Mouse (Mus musculus) heart, embryonic 11.5 days (tissue): ENCODE results near the gene Prima1. TPM values are rescaled to one million over a fixed set of nuclear protein-coding genes. Genes with fewer than 3 reads are reported as not detected.

Experiments
- ATAC-seq: fragments of 200-750 bp; cut with Nextera tagmentation; replicated peaks from 2 replicates; pipeline ENCODE4 v1.8.0; 2017; ENCODE audit warnings: moderate library complexity; ENCODE audit not compliant: insufficient number of reproducible peaks, low FRiP score, low TSS enrichment
- H3K27ac ChIP-seq: fragments of 300-500 bp; sonication (generic); 2 replicates; pipeline ENCODE4 v1.5.1; 2014; ENCODE audit warnings: mild to moderate bottlenecking, low read depth, low read length
- H3K27me3 ChIP-seq: fragments of 300-500 bp; sonication (generic); 2 replicates; pipeline ENCODE4 v1.6.1; 2014; ENCODE audit warnings: mild to moderate bottlenecking, low read length, mixed read lengths; ENCODE audit not compliant: control insufficient read depth, insufficient read depth
- H3K36me3 ChIP-seq: fragments of 300-500 bp; sonication (generic); 2 replicates; pipeline ENCODE4 v1.6.1; 2014; ENCODE audit warnings: mild to moderate bottlenecking, low read length, moderate library complexity, mixed read lengths; ENCODE audit not compliant: control insufficient read depth, insufficient read depth
- H3K4me1 ChIP-seq: fragments of 300-500 bp; sonication (generic); 2 replicates; pipeline ENCODE4 v1.6.1; 2014; ENCODE audit warnings: low read length; ENCODE audit not compliant: control insufficient read depth, insufficient read depth
- H3K4me2 ChIP-seq: fragments of 300-500 bp; sonication (generic); 2 replicates; pipeline ENCODE4 v1.6.1; 2014; ENCODE audit warnings: mild to moderate bottlenecking, moderate library complexity
- H3K4me3 ChIP-seq: fragments of 300-500 bp; sonication (generic); 2 replicates; pipeline ENCODE4 v1.5.1; 2014; ENCODE audit warnings: low read depth, low read length
- H3K9ac ChIP-seq: fragments of 300-500 bp; sonication (generic); 2 replicates; pipeline ENCODE4 v1.6.1; 2014; ENCODE audit warnings: mild to moderate bottlenecking, low read depth, low read length, moderate library complexity
- H3K9me3 ChIP-seq: fragments of 300-500 bp; sonication (generic); replicated peaks from 2 replicates; pipeline ENCODE4 v1.6.1; 2016; ENCODE audit warnings: low read length; ENCODE audit not compliant: control insufficient read depth
- WGBS: fragments of 180-500 bp; shearing (Covaris S2); extraction: QIAGEN DNeasy Blood & Tissue Kit; methylation state at CpG from one replicate; pipeline ENCODE4 v1.1.7; 2014; ENCODE audit not compliant: insufficient replicate concordance; 5-methylcytosine and 5-hydroxymethylcytosine counted together
- polyA plus RNA-seq: library from polyadenylated mRNA; unstranded; fragments of >200 nt; fragmentation: Nextera tagmentation; extraction: Ambion mirVana; gene quantifications from 2 replicates; pipeline ENCODE4 v1.2.1, GENCODE M21; 2014

Prima1 gene
- polyA plus RNA-seq, 1 experiment from 2014 or later: 0.19 TPM

GRCm38 (mm10) chr12:103241311-103242082, 453 bp downstream of the Prima1 start:
- WGBS: 7% methylated on average over 36 of the region's 36 CpGs
- Histone ChIP-seq H3K4me2 (peak overlapping the region; percentile 86), H3K9me3 (no peaks in the 10 kb centered on the region), H3K4me3 (peak overlapping the region; percentile 69), H3K9ac (peak overlapping the region; percentile 78), H3K4me1 (peaks cover 6% of the 10 kb centered on the region; the same call in 1 of the 2 replicates), H3K27me3 (peaks cover 51% of the 10 kb centered on the region), H3K36me3 (no peaks in the 10 kb centered on the region), H3K27ac (no peak overlapping the region)
- ATAC-seq: peak; percentile 18; the same call in 1 of the 2 replicates

- WGBS: 30% methylated on average over 7 of the region's 7 CpGs
- no peak overlapping the region for H3K4me3 ChIP-seq
- H3K36me3 ChIP-seq: no peaks in the 10 kb centered on the region
- H3K9ac ChIP-seq: no peak overlapping the region
- H3K27ac ChIP-seq: no peak overlapping the region
- peaks cover 38% of the 10 kb centered on the region for H3K27me3 ChIP-seq
- no peak overlapping the region for H3K4me2 ChIP-seq
- ATAC-seq: no peak
- H3K4me1 ChIP-seq: peaks cover 6% of the 10 kb centered on the region; the same call in 1 of the 2 replicates
- no peaks in the 10 kb centered on the region for H3K9me3 ChIP-seq
These were observed 3.0 kb downstream of the Prima1 start for GRCm38 (mm10) chr12:103238924-103239460.

DNA sequence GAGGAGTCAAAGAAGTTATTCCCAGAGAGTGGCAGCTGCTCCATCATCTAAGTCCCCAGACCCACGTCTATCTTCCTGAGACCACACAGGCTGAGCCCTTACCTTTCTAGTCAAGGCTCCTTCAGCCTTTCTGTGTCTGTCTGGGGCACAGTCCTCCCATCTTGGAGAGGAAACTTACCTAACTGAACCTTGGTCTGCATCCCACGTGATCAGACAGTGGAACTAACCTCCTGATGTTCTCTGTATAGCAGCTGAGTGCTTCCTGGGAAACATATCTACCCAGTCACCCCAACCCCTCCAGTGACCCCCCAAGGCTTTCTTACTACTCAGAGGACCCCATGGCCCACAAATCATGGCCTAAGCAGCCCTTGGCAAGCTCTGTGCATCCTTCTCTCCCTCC, 6.1 kb downstream of the Prima1 start:
- no peak overlapping the region for H3K27ac ChIP-seq
- no peak overlapping the region for H3K4me3 ChIP-seq
- H3K4me1 ChIP-seq: no peaks in the 10 kb centered on the region
- peaks cover 21% of the 10 kb centered on the region for H3K27me3 ChIP-seq
- ATAC-seq: no peak
- 67% methylated on average over 2 of the region's 2 CpGs for WGBS
- no peaks in the 10 kb centered on the region for H3K36me3 ChIP-seq
- H3K4me2 ChIP-seq: no peak overlapping the region
- H3K9ac ChIP-seq: no peak overlapping the region
- H3K9me3 ChIP-seq: no peaks in the 10 kb centered on the region

DNA sequence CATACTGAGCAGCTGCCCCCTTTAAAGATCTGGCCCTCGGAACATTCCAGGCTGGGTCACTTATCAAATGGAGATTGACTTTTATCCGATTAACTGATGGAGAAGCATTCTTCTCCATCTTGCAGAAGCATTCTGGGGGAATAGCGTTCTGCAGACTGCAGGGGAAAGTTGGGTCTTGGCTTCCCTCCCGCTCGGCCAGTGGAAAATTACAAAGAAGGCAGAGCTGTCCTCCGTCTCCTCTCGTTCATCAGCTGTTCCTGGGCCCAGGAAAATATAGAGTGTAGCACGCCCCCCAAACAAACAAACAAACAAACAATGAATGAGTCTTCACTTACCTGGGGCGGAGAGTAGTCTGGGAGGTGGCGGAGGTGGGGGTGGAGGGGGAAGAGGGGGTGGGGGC, 6.7 kb downstream of the Prima1 start:
- Histone ChIP-seq H3K4me1 (no peaks in the 10 kb centered on the region), H3K27ac (no peak overlapping the region), H3K36me3 (no peaks in the 10 kb centered on the region), H3K4me2 (no peak overlapping the region), H3K27me3 (peaks cover 15% of the 10 kb centered on the region), H3K9ac (no peak overlapping the region), H3K9me3 (no peaks in the 10 kb centered on the region), H3K4me3 (no peak overlapping the region)
- WGBS: 65% methylated on average over 10 of the region's 10 CpGs
- no peak for ATAC-seq

GRCm38 (mm10) chr12:103229058-103229457, 12.9 kb downstream of the Prima1 start:
- no peak for ATAC-seq
- H3K36me3 ChIP-seq: no peaks in the 10 kb centered on the region
- 52% methylated on average over 4 of the region's 4 CpGs for WGBS
- H3K4me2 ChIP-seq: no peak overlapping the region
- H3K27me3 ChIP-seq: no peaks in the 10 kb centered on the region
- no peak overlapping the region for H3K9ac ChIP-seq
- H3K27ac ChIP-seq: no peak overlapping the region
- H3K9me3 ChIP-seq: no peaks in the 10 kb centered on the region
- no peaks in the 10 kb centered on the region for H3K4me1 ChIP-seq
- no peak overlapping the region for H3K4me3 ChIP-seq

DNA sequence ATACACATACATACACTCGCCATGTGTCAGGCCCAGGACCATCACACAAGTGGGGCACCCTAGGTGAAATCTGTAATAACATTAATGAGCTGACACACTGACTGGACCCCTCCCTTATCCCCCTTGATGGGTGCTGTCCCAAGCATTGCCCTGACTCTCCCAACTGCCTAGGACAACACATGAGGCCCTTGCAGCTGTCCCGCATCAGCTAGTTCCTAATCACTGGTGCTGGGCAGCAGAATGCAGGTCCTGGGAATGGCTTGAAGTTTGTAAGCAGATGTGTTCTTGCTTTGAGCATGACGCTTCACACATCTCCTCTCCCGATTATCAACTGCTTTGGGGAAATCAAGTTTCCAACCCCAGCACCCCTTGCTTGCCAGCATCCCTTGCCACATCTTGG, 15.8 kb downstream of the Prima1 start:
- Histone ChIP-seq H3K4me1 (0 out of 2 replicates have a peak, but pooled peaks cover 2% of the 10 kb centered on the region), H3K9me3 (no peaks in the 10 kb centered on the region), H3K36me3 (no peaks in the 10 kb centered on the region), H3K4me2 (no peak overlapping the region), H3K9ac (no peak overlapping the region), H3K4me3 (no peak overlapping the region), H3K27ac (no peak overlapping the region), H3K27me3 (no peaks in the 10 kb centered on the region)
- ATAC-seq: no peak
- 65% methylated on average over 4 of the region's 4 CpGs for WGBS

GRCm38 (mm10) chr12:103223671-103224070, 18.3 kb downstream of the Prima1 start:
- H3K9ac ChIP-seq: no peak overlapping the region
- 0 out of 2 replicates have a peak, but pooled peaks cover 2% of the 10 kb centered on the region for H3K4me1 ChIP-seq
- H3K9me3 ChIP-seq: no peaks in the 10 kb centered on the region
- H3K4me3 ChIP-seq: no peak overlapping the region
- no peak overlapping the region for H3K4me2 ChIP-seq
- H3K27me3 ChIP-seq: no peaks in the 10 kb centered on the region
- WGBS: 85% methylated on average over 9 of the region's 9 CpGs
- H3K27ac ChIP-seq: no peak overlapping the region
- H3K36me3 ChIP-seq: no peaks in the 10 kb centered on the region
- ATAC-seq: no peak

DNA sequence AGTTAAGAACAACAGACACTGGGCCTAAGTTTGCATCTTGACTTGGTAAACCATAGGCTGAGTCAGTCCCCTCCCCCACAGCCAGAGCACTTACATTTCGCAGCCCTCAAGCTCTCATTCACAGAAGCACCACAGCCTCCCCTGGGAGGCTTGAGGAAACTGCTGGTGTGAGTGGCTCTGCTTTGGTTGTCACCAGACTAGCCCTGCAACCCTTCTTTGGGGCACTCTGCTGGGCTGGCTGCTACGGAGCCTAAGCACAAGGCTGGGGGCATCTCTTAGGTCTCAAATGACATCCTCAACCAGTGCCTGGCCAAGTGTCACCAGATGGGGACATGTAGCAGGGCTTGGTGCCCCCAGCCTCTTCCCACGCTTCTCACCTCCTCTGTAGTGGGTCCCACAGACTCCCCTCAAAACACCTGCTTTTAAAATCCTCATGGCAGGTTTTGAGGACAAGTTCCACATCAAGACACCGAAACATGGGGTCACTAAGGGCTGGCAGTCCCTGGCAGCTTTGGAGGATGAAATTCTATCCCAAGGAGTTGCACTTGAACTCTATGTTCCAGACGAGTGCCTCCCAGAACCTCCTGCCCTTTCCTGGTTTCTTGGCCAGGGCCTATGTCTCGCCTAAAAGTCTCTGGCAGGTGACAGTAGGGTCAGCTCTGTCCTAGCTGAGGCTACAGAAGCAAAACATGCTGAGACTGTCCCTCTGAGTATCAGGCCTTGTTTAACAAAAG, 25.9 kb downstream of the Prima1 start:
- no peak overlapping the region for H3K4me2 ChIP-seq
- no peak overlapping the region for H3K27ac ChIP-seq
- no peak overlapping the region for H3K9ac ChIP-seq
- H3K4me1 ChIP-seq: no peaks in the 10 kb centered on the region
- H3K27me3 ChIP-seq: no peaks in the 10 kb centered on the region
- H3K9me3 ChIP-seq: no peaks in the 10 kb centered on the region
- H3K36me3 ChIP-seq: no peaks in the 10 kb centered on the region
- no peak overlapping the region for H3K4me3 ChIP-seq
- ATAC-seq: no peak
- WGBS: 55% methylated on average over 6 of the region's 6 CpGs
